Mouse (Mus musculus): ENCODE measurements at regions not wholly inside any gene's neighbourhood (a gene's known extent, or its start where the extent isn't known, plus 50 kb on each side); places are given as distances from the start of the nearest gene placed in this dataset.

DNA sequence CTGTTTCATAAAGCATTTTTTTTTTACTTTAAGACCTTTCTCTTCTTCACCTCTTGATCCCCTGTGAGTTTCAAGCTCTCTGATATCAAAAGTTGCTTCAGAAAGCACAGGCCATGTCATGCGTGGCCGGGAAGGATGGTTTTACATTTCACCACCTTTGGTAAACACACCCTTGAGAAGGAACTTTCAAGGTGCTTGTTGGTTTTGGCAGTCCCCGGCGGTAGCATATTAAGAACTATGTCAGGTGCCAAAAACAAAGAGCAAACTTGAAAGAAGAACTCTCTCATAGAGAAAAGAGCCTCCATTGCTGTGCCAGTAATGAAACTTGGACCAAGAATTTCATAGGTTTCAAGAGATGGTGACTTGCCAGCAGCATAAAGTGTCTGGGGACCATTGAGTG, 72.4 kb upstream of the Gnas start:
- H3K4me2 ChIP-seq (replicated peaks) = no peak overlapping the region
- no peak overlapping the region for H3K4me3 ChIP-seq
- H3K9me3 ChIP-seq = no peaks in the 10 kb centered on the region
- WGBS = 84% methylated on average over 4 of the region's 4 CpGs
- ATAC-seq (ENCODE audit: low FRiP score, low read depth) = no peak
- H3K27me3 ChIP-seq = no peaks in the 10 kb centered on the region
- H3K36me3 ChIP-seq = no peaks in the 10 kb centered on the region
- H3K4me1 ChIP-seq = no peaks in the 10 kb centered on the region
- no peak overlapping the region for H3K27ac ChIP-seq
- H3K9ac ChIP-seq = no peak overlapping the region

DNA sequence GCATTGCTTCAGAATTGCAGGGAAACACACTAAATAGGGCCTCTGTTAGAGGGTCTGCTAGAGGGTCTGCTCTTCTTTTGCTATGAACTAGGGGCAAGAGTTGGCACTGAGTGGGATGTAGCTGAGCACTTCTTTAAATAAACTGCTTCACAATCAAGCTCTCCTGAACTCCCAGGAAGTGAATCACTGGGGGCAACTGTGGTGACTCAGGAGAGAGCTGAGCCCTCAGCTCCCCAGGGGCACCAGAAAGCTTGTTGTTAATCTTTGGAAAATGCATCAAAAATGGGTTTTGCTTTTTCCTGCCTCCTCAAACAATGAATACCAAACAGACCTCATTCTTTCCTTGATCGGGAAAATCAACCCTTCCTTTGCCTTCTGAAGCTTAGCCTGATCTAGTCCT, 57.5 kb upstream of the Gnas start:
- no peak overlapping the region; the same call in 1 of the 2 replicates for H3K27ac ChIP-seq
- ATAC-seq (ENCODE audit: low FRiP score, low read depth) = no peak
- H3K27me3 ChIP-seq = no peaks in the 10 kb centered on the region
- no peak overlapping the region for H3K4me2 ChIP-seq (replicated peaks)
- no peaks in the 10 kb centered on the region for H3K4me1 ChIP-seq
- H3K9me3 ChIP-seq = no peaks in the 10 kb centered on the region
- no peaks in the 10 kb centered on the region for H3K36me3 ChIP-seq
- H3K4me3 ChIP-seq = no peak overlapping the region
- H3K9ac ChIP-seq = no peak overlapping the region
- 83% methylated on average over 1 of the region's 1 CpGs for WGBS
